Mouse (Mus musculus) liver, postnatal 0 days (tissue): ENCODE measurements around the gene Lcp1. TPM values are rescaled to one million over a fixed set of nuclear protein-coding genes. Genes with fewer than 3 reads are reported as not detected.

Experiments used
- ATAC-seq: fragments of 200-750 bp; cut with Nextera tagmentation; 2 replicates; pipeline ENCODE4 v1.8.0; 2017; ENCODE audit warnings: mild to moderate bottlenecking, moderate library complexity
- DNase-seq: peaks from one replicate; pipeline ENCODE4 v3.0.0-alpha.2; 2016
- H3K27ac ChIP-seq: fragments of 300-500 bp; sonication (generic); 2 replicates; pipeline ENCODE4 v1.5.1; 2014; ENCODE audit warnings: antibody characterized with exemption, moderate library complexity, mild to moderate bottlenecking, low read depth
- H3K27me3 ChIP-seq: fragments of 300-500 bp; sonication (generic); 2 replicates; pipeline ENCODE4 v1.6.1; 2014; ENCODE audit warnings: low read length, control low read depth, mixed read lengths; ENCODE audit not compliant: insufficient read depth
- H3K36me3 ChIP-seq: fragments of 300-500 bp; sonication (generic); replicated peaks from 2 replicates; pipeline ENCODE4 v1.6.1; 2014; ENCODE audit warnings: mild to moderate bottlenecking, control low read depth, low read length, moderate library complexity, mixed read lengths; ENCODE audit not compliant: insufficient read depth
- H3K4me1 ChIP-seq: fragments of 300-500 bp; sonication (generic); 2 replicates; pipeline ENCODE4 v1.6.1; 2014; ENCODE audit warnings: antibody characterized with exemption, mild to moderate bottlenecking, control low read depth; ENCODE audit not compliant: insufficient read depth
- H3K4me2 ChIP-seq: fragments of 300-500 bp; sonication (generic); 2 replicates; pipeline ENCODE4 v1.6.1; 2014; ENCODE audit warnings: low read depth, mild to moderate bottlenecking, low read length, moderate library complexity, mixed read lengths
- H3K4me3 ChIP-seq: fragments of 300-500 bp; sonication (generic); 2 replicates; pipeline ENCODE4 v1.5.1; 2014; ENCODE audit warnings: low read depth, low read length
- H3K9ac ChIP-seq: fragments of 300-500 bp; sonication (generic); replicated peaks from 2 replicates; pipeline ENCODE4 v1.6.1; 2014; ENCODE audit warnings: mild to moderate bottlenecking, moderate library complexity
- H3K9me3 ChIP-seq: fragments of 300-500 bp; sonication (generic); 2 replicates; pipeline ENCODE4 v1.6.1; 2016; ENCODE audit warnings: mild to moderate bottlenecking, control low read depth, low read length, mixed read lengths
- CTCF ChIP-seq: sonication (generic); IDR thresholded peaks from 2 replicates; pipeline ENCODE4 v1.5.1; 2016; ENCODE audit warnings: antibody characterized with exemption, low read depth
- EP300 ChIP-seq: IDR thresholded peaks from 2 replicates; pipeline ENCODE4 v1.6.1; 2016; ENCODE audit warnings: antibody characterized with exemption, low read depth, mild to moderate bottlenecking
- WGBS: fragments of 180-500 bp; shearing (Covaris S2); extraction: QIAGEN DNeasy Blood & Tissue Kit; methylation state at CpG from one replicate; pipeline ENCODE4 v1.1.7; 2014; ENCODE audit not compliant: insufficient replicate concordance; 5-methylcytosine and 5-hydroxymethylcytosine counted together
- polyA plus RNA-seq: library from polyadenylated mRNA; unstranded; fragments of >200 nt; fragmentation: Nextera tagmentation; extraction: Ambion mirVana; gene quantifications from 2 replicates; pipeline ENCODE4 v1.2.1, GENCODE M21; 2015

Lcp1 gene
- polyA plus RNA-seq, 1 experiment from 2014 or later = 45.5 TPM

- WGBS = 61% methylated on average over 2 of the region's 2 CpGs
Measured at GRCm38 (mm10) chr14:75159375-75159774, 28.5 kb downstream of the Lcp1 start.

GRCm38 (mm10) chr14:75163866-75164265, 33.0 kb downstream of the Lcp1 start:
- Histone ChIP-seq H3K36me3 (no peaks in the 10 kb centered on the region), H3K4me1 (no peaks in the 10 kb centered on the region), H3K9ac (no peak overlapping the region), H3K27ac (0 out of 2 replicates have a peak overlapping the region, but pooled peaks have one; percentile 22), H3K9me3 (no peaks in the 10 kb centered on the region), H3K4me2 (no peak overlapping the region), H3K4me3 (no peak overlapping the region), H3K27me3 (no peaks in the 10 kb centered on the region)
- DNase-seq = peak; percentile 9
- TF ChIP-seq CTCF = no peak
- TF ChIP-seq EP300 = no peak
- WGBS = 67% methylated on average over 8 of the region's 8 CpGs
- ATAC-seq = no peak

More at GRCm38 (mm10) chr14:75159375-75159774, 28.5 kb downstream of the Lcp1 start:
- no peak for TF ChIP-seq EP300
- Histone ChIP-seq H3K9ac (no peak overlapping the region), H3K36me3 (no peaks in the 10 kb centered on the region), H3K27ac (no peak overlapping the region), H3K4me3 (no peak overlapping the region), H3K4me2 (no peak overlapping the region), H3K27me3 (no peaks in the 10 kb centered on the region), H3K9me3 (no peaks in the 10 kb centered on the region), H3K4me1 (0 out of 2 replicates have a peak, but pooled peaks cover 3% of the 10 kb centered on the region)
- DNase-seq (no peak), ATAC-seq (no peak)

- TF ChIP-seq EP300 = no peak
- TF ChIP-seq CTCF = no peak
- Histone ChIP-seq H3K27ac (0 out of 2 replicates have a peak overlapping the region, but pooled peaks have one; percentile 22), H3K9me3 (no peaks in the 10 kb centered on the region), H3K4me3 (no peak overlapping the region), H3K27me3 (no peaks in the 10 kb centered on the region), H3K36me3 (no peaks in the 10 kb centered on the region), H3K4me1 (no peaks in the 10 kb centered on the region), H3K9ac (no peak overlapping the region), H3K4me2 (no peak overlapping the region)
- no peak for DNase-seq
- ATAC-seq = no peak
- WGBS = 86% methylated on average over 9 of the region's 9 CpGs
Measured at GRCm38 (mm10) chr14:75164345-75164744, 33.4 kb downstream of the Lcp1 start.

- 84% methylated on average over 2 of the region's 2 CpGs for WGBS
- ATAC-seq = no peak
Measured at GRCm38 (mm10) chr14:75165574-75166131, 34.8 kb downstream of the Lcp1 start.

GRCm38 (mm10) chr14:75168501-75168900, 37.6 kb downstream of the Lcp1 start:
- Histone ChIP-seq H3K4me3 (no peak overlapping the region), H3K9me3 (no peaks in the 10 kb centered on the region), H3K4me2 (no peak overlapping the region), H3K36me3 (no peaks in the 10 kb centered on the region), H3K27ac (no peak overlapping the region), H3K9ac (no peak overlapping the region), H3K4me1 (no peaks in the 10 kb centered on the region), H3K27me3 (no peaks in the 10 kb centered on the region)
- no peak for DNase-seq
- WGBS = 43% methylated on average over 3 of the region's 3 CpGs
- no peak for TF ChIP-seq EP300
- no peak for TF ChIP-seq CTCF
- ATAC-seq = no peak

More at GRCm38 (mm10) chr14:75165574-75166131, 34.8 kb downstream of the Lcp1 start:
- H3K4me2 ChIP-seq = no peak overlapping the region
- H3K4me3 ChIP-seq = no peak overlapping the region
- no peaks in the 10 kb centered on the region for H3K27me3 ChIP-seq
- no peaks in the 10 kb centered on the region for H3K4me1 ChIP-seq
- TF ChIP-seq CTCF (no peak), EP300 (no peak)
- no peaks in the 10 kb centered on the region for H3K36me3 ChIP-seq
- H3K9ac ChIP-seq = no peak overlapping the region
- H3K27ac ChIP-seq = no peak overlapping the region
- no peak for DNase-seq
- H3K9me3 ChIP-seq = no peaks in the 10 kb centered on the region

- H3K27me3 ChIP-seq = no peaks in the 10 kb centered on the region
- no peak overlapping the region for H3K4me2 ChIP-seq
- no peaks in the 10 kb centered on the region for H3K36me3 ChIP-seq
- 40% methylated on average over 1 of the region's 1 CpGs for WGBS
- H3K9me3 ChIP-seq = no peaks in the 10 kb centered on the region
- no peak overlapping the region for H3K9ac ChIP-seq
- no peaks in the 10 kb centered on the region for H3K4me1 ChIP-seq
- TF ChIP-seq EP300 = no peak
- no peak for TF ChIP-seq CTCF
- no peak for ATAC-seq
- H3K27ac ChIP-seq = no peak overlapping the region
- no peak overlapping the region for H3K4me3 ChIP-seq
- DNase-seq = peak; percentile 0
Measured at GRCm38 (mm10) chr14:75170546-75170945, 39.6 kb downstream of the Lcp1 start.
